Mouse (Mus musculus) embryonic fibroblast, embryonic 13.5 days (primary cell): ENCODE results near the gene Rps19.

Source experiments
- CTCF ChIP-seq: IDR thresholded peaks from 2 replicates; pipeline ENCODE4 v1.5.1; 2011; ENCODE audit warnings: mild to moderate bottlenecking, control low read depth, low read length, moderate library complexity, borderline replicate concordance; ENCODE audit not compliant: insufficient read depth
- POLR2A ChIP-seq: IDR thresholded peaks from 2 replicates; pipeline ENCODE4 v1.6.1; 2011; ENCODE audit warnings: low read depth, mild to moderate bottlenecking, control low read depth, low read length, moderate library complexity

GRCm38 (mm10) chr7:24869532-24870165 lies 14.5 kb upstream of the Rps19 start, which contains the start of the genes Lypd4 and Dmrtc2:
- TF ChIP-seq CTCF (no peak), POLR2A (no peak)
